Mouse (Mus musculus): ENCODE data around the gene Eefsec. TPM values are rescaled to one million over a fixed set of nuclear protein-coding genes. Genes with fewer than 3 reads are reported as not detected.

The Eefsec gene
- total and polyA plus RNA-seq, 3 experiments = 27.5 to 378 (median 40.7) TPM

GRCm38 (mm10) chr6:88489834-88490233 lies 43.5 kb upstream of the Eefsec start:
- TF ChIP-seq ETS1 (IDR thresholded peaks at IDR 0.05; ENCODE audit: low read depth, low read length) (no peak), MYB (IDR thresholded peaks at IDR 0.05; ENCODE audit: low read depth, low read length) (no peak), TCF12 (IDR thresholded peaks at IDR 0.05; ENCODE audit: low read depth, low read length) (no peak), MXI1 (IDR thresholded peaks at IDR 0.05; ENCODE audit: low read depth, low read length) (no peak), BHLHE40 (IDR thresholded peaks at IDR 0.05; ENCODE audit: borderline replicate concordance, low read depth, low read length) (no peak), GABPA (IDR thresholded peaks at IDR 0.05; ENCODE audit: low read depth, low read length) (no peak), ELF1 (IDR thresholded peaks at IDR 0.05; ENCODE audit: low read depth, low read length) (no peak), SMC3 (IDR thresholded peaks at IDR 0.05; ENCODE audit: low read depth, low read length) (no peak)
- no peaks in the 10 kb centered on the region for H3K27me3 ChIP-seq (ENCODE audit: control insufficient read depth in 1 of 2, insufficient read depth in 2 of 2, low read length in 2 of 2)
- H3K9ac ChIP-seq (ENCODE audit: control insufficient read depth, low read depth, low read length, poor library complexity, severe bottlenecking) = no peak overlapping the region
- peaks cover 0 to 2% of the 10 kb centered on the region in 2 experiments; a peak in 2 of 4 replicates for H3K4me1 ChIP-seq (ENCODE audit: control insufficient read depth in 1 of 2, insufficient read depth in 2 of 2, low read length in 2 of 2)
- no peak overlapping the region for H3K4me3 ChIP-seq (ENCODE audit: control insufficient read depth in 1 of 2, insufficient read depth in 1 of 2, low read depth in 2 of 2, low read length in 2 of 2)
- DNase-seq (ENCODE audit: low read depth, low spot score) = no peak
- H3K9me3 ChIP-seq (replicated peaks; ENCODE audit: insufficient read depth, low read length) = no peaks in the 10 kb centered on the region
- H3K27ac ChIP-seq (ENCODE audit: control insufficient read depth, low read depth, low read length) = no peak overlapping the region
- no peaks in the 10 kb centered on the region; the same call in 1 of the 2 replicates for H3K79me2 ChIP-seq (ENCODE audit: control insufficient read depth, insufficient read depth, low read length, poor library complexity)
- H3K36me3 ChIP-seq (ENCODE audit: control insufficient read depth in 1 of 2, insufficient read depth in 2 of 2, low read length in 2 of 2) = peaks cover 3 to 9% of the 10 kb centered on the region in 2 experiments; a peak in 3 of 4 replicates

GRCm38 (mm10) chr6:88489026-88489425 lies 42.7 kb upstream of the Eefsec start:
- no peak for DNase-seq (ENCODE audit: low read depth, low spot score)
- H3K79me2 ChIP-seq (ENCODE audit: control insufficient read depth, insufficient read depth, low read length, poor library complexity) = no peaks in the 10 kb centered on the region; the same call in 1 of the 2 replicates
- no peak overlapping the region for H3K27ac ChIP-seq (ENCODE audit: control insufficient read depth, low read depth, low read length)
- H3K9ac ChIP-seq (ENCODE audit: control insufficient read depth, low read depth, low read length, poor library complexity, severe bottlenecking) = no peak overlapping the region
- TF ChIP-seq RAD21 (IDR thresholded peaks at IDR 0.05; ENCODE audit: low read depth, low read length) (no peak), ZKSCAN1 (IDR thresholded peaks at IDR 0.05; ENCODE audit: low read depth, low read length) (no peak), POLR2AphosphoS2 (IDR thresholded peaks at IDR 0.05; ENCODE audit: low read length) (no peak), TCF12 (IDR thresholded peaks at IDR 0.05; ENCODE audit: low read depth, low read length) (no peak), ZC3H11A (IDR thresholded peaks at IDR 0.05; ENCODE audit: low read depth, low read length) (no peak), SIN3A (IDR thresholded peaks at IDR 0.05; ENCODE audit: low read length) (no peak), ELF1 (IDR thresholded peaks at IDR 0.05; ENCODE audit: low read depth, low read length) (no peak), ETS1 (IDR thresholded peaks at IDR 0.05; ENCODE audit: low read depth, low read length) (no peak), UBTF (IDR thresholded peaks at IDR 0.05; ENCODE audit: borderline replicate concordance, insufficient read depth, low read depth, low read length) (no peak), MXI1 (IDR thresholded peaks at IDR 0.05; ENCODE audit: low read depth, low read length) (no peak), MYB (IDR thresholded peaks at IDR 0.05; ENCODE audit: low read depth, low read length) (no peak), ZNF384 (IDR thresholded peaks at IDR 0.05; ENCODE audit: low read depth, low read length) (no peak), NELFE (IDR thresholded peaks at IDR 0.05; ENCODE audit: low read depth, low read length) (no peak), USF2 (IDR thresholded peaks at IDR 0.05; ENCODE audit: borderline replicate concordance in 1 of 2, insufficient read depth in 1 of 2, low read depth in 1 of 2, low read length in 2 of 2) (no peak), MEF2A (IDR thresholded peaks at IDR 0.05; ENCODE audit: extremely low read depth, insufficient replicate concordance, low read depth, low read length, poor library complexity, severe bottlenecking) (no peak), MAX (IDR thresholded peaks at IDR 0.05; ENCODE audit: low read length) (no peak), JUND (IDR thresholded peaks at IDR 0.05; ENCODE audit: low read depth, low read length) (no peak)
- no peaks in the 10 kb centered on the region for H3K27me3 ChIP-seq (ENCODE audit: control insufficient read depth in 1 of 2, insufficient read depth in 2 of 2, low read length in 2 of 2)
- H3K9me3 ChIP-seq (replicated peaks; ENCODE audit: insufficient read depth, low read length) = no peaks in the 10 kb centered on the region
- peaks cover 0 to 2% of the 10 kb centered on the region in 2 experiments; a peak in 2 of 4 replicates for H3K4me1 ChIP-seq (ENCODE audit: control insufficient read depth in 1 of 2, insufficient read depth in 2 of 2, low read length in 2 of 2)
- peaks cover 3 to 14% of the 10 kb centered on the region in 2 experiments for H3K36me3 ChIP-seq (ENCODE audit: control insufficient read depth in 1 of 2, insufficient read depth in 2 of 2, low read length in 2 of 2)
- no peak overlapping the region for H3K4me3 ChIP-seq (ENCODE audit: control insufficient read depth in 1 of 2, insufficient read depth in 1 of 2, low read depth in 2 of 2, low read length in 2 of 2)
